Mouse (Mus musculus): ENCODE results near the gene Upk1b. TPM values are rescaled to one million over a fixed set of nuclear protein-coding genes. Genes with fewer than 3 reads are reported as not detected.

Upk1b gene
- 1.5 TPM for polyA plus RNA-seq (2014; fragmentation: Illumina TruSeq; extraction: RNeasy Lipid Tissue Mini Kit (QIAGEN cat#74804); ENCODE audit: low read depth, low replicate concordance)

DNA sequence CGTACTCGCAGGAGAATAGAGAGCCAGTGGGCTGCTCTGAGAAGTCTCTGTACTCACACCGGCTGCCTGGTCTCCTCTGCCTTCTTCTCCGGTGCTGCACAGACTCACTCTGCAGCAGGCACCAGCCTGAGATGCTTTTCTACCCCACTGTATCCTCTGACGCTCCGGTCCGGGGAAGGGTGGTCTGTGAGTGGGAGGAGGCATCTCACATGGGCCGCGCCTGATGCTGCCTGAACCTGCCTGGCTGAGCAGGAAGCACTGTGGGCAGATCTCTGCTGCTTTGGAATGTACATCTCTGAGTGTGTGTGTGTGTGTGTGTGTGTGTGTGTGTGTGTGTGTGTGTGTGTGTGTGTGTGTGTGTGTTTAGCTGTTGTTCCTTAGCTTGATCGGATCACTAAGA, at the start of gene Upk1b:
Upk1b (minus strand) TSS at position 238 of the 400 bp plus-strand sequence.

DNA sequence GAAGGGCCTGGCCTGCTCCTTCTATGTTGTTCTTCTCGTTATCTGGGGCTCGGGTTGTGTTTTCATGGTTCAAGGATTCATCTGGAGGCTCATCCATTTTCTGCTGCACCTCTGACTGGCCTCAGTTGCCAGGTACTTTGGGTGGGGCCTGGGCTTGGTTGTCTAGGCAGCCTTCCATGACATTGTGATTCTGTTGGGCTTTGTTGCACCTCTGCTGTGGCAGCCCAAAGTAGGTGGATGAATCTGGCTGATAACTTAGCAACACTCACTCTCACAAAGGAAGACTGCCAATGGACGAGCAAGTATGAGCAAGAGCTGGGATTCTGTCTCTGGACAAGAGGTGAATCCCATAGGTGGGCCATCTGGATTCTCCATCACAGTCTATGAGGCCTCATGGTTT, 28.5 kb upstream of the Upk1b start, which contains the start of gene 4930435E12Rik:
4930435E12Rik (minus strand) TSS at position 101 of the 400 bp plus-strand sequence.

DNA sequence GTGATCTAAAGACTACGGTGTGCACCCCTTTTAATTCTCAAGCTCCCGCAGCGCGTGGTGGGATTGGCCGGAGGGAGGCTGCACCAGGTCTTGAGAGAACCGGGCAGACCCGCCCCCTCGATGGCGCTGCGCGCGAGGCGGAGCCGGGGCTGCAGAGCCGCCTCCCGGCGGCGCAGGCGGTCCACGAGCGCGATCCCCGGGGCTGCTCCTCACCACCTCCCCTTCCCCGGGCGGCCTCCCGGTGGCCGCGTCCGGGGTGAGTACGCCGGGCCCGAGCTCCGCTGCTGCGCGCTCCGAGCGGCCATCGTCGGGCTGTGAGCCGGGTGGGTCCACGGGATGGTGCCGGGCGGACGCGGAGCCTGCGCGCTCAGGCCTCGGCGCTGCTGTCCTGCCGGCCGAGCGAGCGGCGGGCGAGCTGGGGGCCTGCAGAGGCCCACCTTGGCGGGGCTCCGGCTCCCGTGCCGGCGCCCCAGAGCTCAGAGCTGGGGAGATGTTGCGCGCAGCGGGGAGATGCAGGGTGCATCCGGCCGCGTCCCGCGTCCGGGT, 57.9 kb downstream of the Upk1b start, which contains the start of gene B4galt4:
B4galt4 (plus strand) TSS at position 152 of the 546 bp plus-strand sequence.

Other genes with a start within 250 kb of the Upk1b start
- 57.7 TPM for gene Tmem39a, start 241.6 kb downstream of the Upk1b start, polyA plus RNA-seq (2014; fragmentation: Illumina TruSeq; extraction: RNeasy Lipid Tissue Mini Kit (QIAGEN cat#74804); ENCODE audit: low read depth, low replicate concordance)
- gene Arhgap31, start 87.1 kb downstream of the Upk1b start, polyA plus RNA-seq (2014; fragmentation: Illumina TruSeq; extraction: RNeasy Lipid Tissue Mini Kit (QIAGEN cat#74804); ENCODE audit: low read depth, low replicate concordance), result 14.2 TPM
- gene B4galt4, start 58.1 kb downstream of the Upk1b start, polyA plus RNA-seq (2014; fragmentation: Illumina TruSeq; extraction: RNeasy Lipid Tissue Mini Kit (QIAGEN cat#74804); ENCODE audit: low read depth, low replicate concordance), result 23.0 TPM
- not detected for gene 4930435E12Rik, start 28.4 kb upstream of the Upk1b start, polyA plus RNA-seq (2014; fragmentation: Illumina TruSeq; extraction: RNeasy Lipid Tissue Mini Kit (QIAGEN cat#74804); ENCODE audit: low read depth, low replicate concordance)
- gene Igsf11, start 92.3 kb upstream of the Upk1b start, polyA plus RNA-seq (2014; fragmentation: Illumina TruSeq; extraction: RNeasy Lipid Tissue Mini Kit (QIAGEN cat#74804); ENCODE audit: low read depth, low replicate concordance), result 21.7 TPM